Mouse (Mus musculus): Measurements from ENCODE around the gene Swap70.

The Swap70 gene

DNA sequence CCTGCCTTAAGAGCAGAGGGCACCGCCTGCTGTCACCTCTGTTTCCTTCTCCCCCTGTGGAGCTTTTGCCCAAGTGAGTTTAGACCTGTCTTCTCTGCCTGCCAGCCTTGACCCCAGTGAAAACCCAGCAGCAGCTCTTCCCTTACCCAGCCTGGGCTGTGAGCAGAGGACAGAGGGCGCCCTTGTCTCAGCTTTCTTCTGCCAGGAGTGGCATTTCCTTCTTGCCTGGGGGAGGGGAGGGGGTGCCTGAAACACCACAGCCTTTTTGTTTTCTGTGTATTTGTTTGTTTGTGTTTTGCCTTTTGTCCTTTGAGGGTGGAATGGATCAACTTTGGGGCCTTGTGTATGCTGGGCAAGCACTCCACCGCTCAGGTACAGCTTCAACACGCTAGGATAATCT lies 50.9 kb downstream of the Swap70 start:
- DNase-seq = peak in 1 of 2 experiments; percentile 31

DNA sequence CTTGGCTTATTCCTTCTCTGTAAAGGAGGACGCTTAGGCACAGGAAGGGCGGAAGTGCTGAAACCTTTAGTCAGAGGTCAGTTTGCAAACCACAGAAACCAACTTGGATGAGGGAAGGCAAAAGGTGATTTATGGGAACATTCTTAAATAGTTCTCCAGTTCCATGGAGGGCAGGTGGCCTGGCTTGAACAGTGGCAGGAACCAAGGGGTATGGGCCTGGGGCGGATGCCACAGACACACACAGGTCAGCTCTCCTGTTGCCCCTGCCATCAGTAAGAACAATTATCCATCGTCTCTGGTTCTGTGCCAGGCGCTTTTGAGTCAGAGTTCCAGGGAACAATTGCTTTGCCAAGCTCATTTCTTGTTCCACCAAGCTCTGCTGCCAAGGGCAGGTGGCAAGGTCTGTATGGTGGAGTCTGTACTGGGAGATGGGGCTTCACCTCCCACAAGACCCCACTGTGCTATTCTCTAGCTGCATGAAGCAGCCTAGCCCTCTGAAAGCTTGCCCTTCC lies 56.3 kb downstream of the Swap70 start:
- peak; percentile 70 to 75 for DNase-seq

DNA sequence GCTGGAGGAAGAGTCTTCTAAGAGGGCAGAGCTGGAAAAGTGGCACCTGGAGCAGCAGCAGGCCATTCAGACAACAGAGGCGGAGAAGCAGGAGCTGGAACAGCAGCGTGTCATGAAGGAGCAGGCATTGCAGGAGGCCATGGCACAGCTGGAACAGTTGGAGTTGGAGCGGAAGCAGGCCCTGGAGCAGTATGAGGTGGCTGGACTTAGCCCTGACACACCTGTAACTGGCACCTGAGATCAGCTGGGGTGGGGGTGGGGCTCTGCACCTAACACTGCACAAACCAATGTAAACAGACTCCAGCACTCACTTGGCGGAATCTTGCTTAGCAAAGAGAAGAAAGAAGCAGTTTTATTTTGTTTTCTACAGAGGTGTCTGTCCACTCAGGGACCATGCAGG lies 57.7 kb downstream of the Swap70 start:
- DNase-seq = no peak

DNA sequence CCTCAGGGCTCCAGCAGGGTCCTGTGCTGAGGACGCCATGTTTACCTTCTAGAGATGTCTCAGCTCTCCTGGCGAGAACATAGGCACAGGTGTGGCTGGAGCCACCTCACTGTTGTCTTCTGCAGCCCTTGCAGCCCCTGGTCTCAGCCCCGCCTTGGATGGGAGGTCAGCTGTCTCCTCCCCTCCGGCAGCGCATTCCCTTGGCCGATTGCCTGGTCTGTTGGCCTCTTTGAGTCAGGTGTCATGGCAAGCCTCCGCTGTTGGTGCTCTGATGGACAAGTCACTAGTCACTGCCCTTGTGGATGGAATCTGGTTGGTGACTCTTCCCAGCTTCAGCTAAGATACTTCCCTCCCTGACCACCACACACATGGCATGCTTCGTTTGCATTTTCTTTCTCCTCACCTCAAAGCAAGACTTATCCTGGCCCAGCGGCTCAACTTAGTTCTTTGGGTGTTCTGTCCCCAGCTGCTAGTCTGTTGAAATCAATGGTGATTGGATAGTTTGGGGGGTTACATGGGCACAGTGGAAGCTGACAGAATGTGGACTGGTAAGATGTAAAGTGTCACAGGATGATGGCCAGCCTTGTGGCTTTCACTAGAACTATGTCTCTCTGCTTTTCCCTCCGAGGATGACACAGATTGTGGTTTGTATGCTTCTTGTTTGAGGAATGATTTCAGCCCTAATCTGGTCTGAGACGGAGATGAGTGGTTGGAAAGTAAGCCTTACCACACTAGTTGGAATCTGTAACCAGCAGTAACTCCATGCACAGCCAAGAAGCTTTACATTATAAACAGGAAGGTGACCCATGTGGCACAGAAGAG lies 60.1 kb downstream of the Swap70 start:
- peak; percentile 26 to 34 for DNase-seq

DNA sequence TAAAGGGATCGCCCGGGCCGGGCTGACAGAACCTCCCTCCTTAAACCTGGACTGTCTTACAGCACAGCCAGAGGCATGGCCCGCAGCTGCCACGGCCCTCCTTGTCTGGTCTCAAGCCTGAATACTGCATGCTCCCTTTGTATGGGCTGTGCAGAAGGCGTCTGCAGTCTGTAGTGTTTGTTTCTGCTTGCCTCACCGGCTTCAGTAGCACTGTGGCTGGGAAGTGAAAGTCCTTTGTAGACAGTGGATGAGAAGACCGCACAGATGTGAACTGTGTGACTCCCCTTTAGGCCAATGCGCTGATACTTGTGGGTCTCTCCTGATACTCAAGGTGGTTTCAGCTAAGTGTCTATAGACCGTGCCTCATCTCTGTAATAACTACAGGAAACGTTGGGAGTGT lies 61.3 kb downstream of the Swap70 start:
- DNase-seq = no peak

DNA sequence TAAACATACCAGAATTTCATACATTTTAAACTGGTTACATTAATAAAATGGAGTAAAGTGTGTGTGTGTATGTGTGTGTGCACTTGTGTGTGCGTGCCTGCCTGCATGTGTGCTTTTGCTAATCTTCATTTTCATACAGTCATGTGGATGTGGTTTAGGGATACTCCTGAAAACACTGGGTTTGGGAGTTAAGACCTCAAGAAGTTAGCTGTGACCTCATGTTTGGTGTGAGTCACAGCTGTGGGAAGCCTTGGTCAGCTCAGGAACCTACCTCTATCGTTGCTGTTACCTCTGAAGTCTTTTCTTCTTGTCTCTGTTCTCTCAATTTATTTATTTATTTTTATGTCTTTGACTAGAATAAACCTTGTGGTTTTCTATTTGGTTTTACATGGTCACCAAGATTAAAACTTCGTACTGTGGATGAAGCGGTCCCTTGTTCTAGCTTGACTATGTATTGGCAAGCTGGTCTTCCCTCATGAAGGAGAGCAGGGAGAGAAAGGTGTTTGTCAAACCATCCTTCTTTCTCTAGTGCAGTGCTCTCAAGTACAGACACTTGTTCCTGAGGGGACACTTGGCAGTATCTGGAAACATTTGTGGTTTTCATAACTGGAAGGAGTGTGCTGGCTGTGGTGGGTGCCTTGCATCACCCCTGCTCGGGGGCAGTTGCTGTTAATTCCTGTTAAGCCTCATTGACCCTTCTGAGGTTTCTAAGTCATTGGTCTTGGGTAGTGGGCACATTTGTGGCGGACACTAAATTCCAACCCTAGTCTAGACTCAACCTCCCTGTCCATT lies 62.2 kb downstream of the Swap70 start:
- no peak for DNase-seq

DNA sequence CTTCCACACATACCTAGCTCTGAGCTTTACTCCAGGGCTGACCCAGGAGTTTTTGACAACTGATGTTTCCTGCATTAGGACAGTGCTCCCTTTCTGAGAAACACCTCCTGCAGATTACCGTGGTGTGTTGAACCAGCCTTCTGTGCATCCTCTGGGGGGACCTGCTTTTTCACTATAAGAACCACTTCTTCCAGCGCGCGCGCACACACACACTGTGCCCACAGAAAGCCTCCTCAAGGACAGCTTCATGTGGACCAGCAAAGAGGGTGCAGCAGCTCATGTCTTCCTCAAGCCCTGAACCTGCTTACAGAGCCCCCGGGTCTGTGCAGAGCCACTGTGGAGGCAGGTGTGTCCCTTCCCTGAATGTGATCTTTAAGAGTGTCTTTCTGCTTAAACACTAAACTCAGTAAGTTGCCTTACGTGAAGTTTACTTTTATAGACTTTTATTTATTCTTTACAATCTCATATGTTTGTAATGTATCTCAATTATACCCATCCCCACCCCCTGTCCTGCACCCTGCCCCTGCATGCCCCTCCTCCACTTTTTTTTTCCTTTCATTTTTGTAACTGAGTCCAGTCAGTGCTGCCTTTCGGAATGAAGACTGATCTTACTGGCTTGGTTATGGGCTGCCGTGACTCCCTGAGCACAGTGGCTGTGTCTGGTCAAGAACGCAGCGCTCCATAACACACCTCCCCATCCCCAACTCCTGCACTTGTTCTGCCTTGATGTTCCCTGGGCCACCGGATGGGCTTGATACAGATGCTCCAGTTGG lies 63.8 kb downstream of the Swap70 start:
- DNase-seq = no peak

DNA sequence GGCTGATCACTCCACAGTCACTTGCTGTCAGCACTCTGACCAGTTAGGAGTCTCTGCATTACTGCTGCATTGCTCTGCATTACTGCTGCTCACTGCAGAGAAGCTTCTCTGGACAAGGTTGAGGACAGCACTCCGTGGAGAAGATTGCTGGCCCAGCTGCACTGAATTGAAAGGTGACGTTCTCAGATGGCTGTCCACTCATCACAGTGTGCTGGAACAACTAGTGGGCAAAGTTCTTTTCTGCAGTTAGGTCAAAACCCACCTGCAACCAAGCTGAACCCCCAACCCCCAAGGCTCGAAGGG lies 64.3 kb downstream of the Swap70 start:
- DNase-seq = no peak

DNA sequence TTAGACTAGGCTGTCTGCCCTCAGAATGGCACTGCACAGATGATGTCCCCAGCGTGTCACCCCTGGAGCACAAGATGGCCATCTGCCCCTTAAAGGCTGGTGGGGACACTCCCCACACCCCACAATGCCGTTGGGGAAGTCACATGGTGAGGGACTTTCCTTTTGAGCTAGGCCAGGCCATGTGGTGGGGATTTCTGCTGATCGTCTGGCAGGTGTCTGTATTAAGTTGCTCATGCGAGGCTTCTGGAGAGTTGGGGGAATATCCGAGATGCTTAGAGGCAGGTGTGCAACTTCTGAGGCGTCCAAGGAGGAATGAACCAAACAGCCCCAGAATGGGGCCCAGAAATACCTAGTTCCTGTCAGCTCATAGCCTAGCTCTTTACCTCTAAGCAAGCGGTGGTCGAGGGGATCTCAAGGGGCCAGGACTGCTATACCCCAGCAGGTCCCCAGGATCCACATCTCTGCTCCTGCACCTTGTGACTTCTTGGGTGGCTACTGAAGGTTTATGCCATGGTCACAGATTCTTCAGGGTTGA lies 64.8 kb downstream of the Swap70 start:
- no peak for DNase-seq

DNA sequence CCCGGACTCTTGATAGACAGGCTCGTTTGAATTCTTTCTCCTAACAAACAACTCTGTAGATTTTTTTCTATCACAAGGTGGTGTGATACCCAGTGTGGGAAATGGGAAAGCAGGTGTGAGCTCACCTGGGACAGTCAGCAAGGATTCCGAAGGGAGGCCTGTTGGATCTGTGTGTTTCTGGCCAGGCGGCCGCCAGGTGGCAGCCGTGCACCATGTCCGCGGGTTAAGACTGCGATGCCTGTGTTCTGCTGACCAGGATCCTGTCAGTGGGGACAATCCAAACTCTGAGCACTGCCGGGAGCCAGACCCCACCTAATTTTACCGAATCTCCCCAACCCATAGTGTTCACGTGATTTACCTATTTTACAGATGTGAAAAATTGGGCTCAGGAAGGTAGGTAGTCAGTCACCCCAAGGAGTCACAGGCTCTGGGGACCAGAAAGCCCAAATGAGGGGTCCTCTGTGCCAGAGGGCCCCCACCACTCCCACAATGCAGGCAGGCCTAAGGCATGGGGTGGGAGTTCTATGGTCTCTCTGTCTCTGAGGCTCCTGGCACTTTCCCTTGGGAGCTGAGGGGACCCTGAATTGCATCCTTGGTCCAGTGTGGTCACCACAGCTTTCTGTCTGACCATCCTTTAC lies 65.4 kb downstream of the Swap70 start:
- peak; percentile 92 to 94 for DNase-seq

DNA sequence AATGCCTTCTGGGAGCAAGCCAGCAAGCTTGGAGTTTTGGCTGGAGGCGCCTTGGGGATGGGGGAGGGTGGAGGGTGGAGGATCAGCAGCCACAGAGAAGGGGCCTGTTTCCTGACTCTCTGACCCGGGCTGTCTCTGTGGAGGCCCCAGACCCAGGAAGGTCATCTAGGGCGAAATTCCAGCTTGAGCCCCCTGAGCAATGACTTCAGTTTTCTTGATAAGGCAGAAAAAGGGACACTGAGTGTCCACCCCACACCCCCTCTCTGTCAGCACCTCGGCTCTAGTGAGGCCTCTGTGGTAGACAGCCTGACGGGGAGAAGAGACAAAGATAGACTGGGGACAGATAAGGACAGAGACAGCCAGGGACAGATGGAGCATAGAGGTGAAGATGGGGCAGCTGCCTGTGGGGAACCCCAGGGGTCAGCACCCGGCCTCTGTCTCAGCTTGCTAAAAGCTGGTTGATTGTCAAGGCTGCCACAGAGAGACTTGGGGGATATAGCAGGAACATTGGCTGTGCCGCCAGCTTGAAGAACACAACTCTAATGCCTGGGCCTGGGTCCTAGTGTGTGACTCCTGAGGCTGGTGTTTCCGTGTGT lies 66.1 kb downstream of the Swap70 start:
- DNase-seq = peak; percentile 41 to 48

DNA sequence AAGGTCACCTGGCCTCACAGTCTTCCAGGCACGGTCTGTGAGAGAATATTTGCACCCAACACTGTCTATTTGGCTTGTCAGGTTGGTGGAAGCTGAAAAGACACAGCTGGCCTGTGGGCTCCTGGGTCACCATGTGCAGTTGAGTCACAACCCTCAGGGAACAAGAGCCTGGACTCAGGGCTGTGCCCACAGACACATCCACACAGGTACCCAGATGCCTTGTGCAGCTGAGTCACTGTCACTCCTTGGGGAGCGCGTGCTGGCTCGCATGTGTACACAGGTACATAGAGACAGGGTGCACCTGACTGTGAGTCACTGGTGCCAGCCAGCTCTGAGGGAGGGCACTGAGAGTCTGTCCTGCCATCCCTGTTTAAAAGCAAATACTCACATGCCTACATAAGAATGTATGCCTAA lies 66.7 kb downstream of the Swap70 start:
- DNase-seq = no peak

DNA sequence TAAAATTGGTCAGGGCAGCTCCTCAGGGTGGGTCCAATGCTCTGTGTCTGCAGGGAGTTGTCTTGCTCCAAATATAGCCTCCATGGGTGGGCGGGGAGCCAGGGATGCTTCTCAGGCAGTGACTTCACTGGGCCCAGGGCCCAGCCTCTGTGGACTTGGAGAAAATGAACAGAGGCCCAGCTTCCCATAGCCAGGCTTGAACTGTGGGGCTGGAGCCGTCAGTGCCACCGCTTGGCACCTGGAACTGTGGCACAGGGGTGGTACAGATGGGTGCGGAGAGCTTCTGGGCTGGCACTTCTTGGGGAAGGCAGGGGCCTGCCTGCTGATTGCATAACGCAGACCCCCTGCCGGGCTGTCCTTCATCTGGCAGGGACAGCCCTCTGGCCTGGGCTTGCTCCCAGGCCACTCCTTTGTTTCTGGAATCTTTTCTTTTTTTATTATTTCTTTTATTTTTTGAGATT lies 67.2 kb downstream of the Swap70 start:
- peak; percentile 85 to 89 for DNase-seq

DNA sequence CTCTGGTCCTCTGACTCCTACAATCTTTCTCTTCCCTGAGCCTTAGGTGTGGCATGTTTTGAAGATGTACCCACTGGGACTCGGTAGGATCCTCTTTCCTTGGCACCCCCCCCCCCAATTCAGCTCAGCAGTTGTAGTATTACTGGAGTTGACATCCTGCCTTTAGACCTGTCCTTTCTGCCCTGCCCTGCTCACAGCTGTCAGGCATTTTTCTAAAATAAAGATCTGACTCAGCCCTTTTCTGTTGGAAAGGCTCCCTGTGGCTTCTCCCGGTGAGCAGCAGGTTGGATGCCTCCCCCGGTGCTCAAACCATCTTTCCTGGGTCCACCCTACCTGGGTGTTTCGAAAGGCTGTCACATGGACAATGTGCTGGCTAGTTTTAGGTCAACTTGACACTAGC lies 68.1 kb downstream of the Swap70 start:
- DNase-seq = no peak

DNA sequence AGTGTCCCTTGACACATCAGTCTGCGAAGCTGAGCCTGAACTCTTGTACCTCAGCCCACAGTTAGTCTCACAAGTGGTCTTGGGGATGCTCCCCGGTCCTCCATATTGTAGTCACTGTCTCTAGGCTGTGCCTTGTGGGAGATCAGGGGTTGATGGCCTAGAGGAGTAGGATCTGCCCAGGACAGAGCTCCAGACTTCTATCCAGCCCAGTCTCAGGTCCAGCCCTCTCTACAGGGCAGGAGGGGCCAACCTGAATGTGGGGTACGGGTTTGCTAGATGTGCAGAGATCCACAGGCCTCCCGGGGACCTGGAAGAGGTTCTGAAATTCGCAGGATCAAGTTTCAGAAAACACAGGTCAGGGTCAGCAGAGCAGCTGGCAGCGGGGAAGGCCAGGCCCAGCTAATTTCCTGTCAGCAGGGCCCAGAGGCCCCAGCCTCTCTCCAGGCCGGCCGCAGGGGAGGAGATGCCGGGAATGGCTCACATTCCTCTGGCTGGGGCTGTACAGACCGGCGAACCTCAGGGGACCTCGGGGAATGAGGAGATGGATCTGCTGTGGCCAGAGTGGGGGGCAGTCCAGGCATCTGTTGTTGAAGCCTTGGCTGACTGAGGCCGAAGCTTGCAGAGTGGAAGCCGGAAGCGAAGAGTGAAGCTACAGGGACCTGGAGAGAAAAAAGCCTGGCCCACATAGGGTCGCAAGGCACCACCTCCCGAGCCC lies 75.5 kb downstream of the Swap70 start:
- DNase-seq = peak; percentile 28 to 48

DNA sequence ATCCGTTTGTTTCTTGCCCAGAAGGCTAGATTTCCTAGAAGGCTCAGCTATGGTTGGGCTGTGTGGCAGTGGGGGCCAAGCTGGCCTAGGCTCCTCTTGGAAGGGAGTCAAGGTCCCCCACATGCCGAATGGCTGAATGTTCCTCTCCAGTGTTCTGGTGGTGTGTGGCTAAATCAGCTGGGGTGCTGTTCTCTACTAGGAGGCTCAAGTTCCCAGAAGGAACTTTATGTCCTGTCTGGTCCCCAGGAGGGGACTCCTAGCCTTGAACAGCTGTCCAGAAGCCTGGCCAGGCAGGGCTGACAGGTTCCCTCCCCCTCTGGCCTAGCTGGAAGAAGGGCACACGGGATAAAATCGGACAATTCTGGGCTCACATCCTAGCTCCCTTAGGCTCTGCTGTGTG lies 76.1 kb downstream of the Swap70 start:
- DNase-seq = peak in 1 of 2 experiments; percentile 22

DNA sequence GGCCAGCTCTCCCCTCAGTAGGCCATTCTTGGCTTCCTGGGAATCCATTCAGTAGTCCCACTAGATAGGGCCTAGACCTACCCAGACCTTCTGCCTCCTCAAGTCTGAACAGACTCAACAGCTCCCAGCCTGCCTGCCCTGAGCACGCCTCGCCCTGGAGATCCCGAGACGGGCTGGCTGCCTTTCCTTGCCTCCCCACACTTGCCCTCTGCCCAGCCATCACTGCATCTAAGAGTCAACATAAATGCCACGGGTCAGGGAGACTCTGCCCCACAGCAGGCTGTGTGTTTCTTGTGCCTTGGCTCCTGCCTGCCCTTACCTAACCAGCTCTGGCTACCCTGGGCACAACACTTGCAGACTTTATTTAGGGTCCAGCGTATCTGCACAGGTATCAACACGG lies 76.6 kb downstream of the Swap70 start:
- DNase-seq = no peak

DNA sequence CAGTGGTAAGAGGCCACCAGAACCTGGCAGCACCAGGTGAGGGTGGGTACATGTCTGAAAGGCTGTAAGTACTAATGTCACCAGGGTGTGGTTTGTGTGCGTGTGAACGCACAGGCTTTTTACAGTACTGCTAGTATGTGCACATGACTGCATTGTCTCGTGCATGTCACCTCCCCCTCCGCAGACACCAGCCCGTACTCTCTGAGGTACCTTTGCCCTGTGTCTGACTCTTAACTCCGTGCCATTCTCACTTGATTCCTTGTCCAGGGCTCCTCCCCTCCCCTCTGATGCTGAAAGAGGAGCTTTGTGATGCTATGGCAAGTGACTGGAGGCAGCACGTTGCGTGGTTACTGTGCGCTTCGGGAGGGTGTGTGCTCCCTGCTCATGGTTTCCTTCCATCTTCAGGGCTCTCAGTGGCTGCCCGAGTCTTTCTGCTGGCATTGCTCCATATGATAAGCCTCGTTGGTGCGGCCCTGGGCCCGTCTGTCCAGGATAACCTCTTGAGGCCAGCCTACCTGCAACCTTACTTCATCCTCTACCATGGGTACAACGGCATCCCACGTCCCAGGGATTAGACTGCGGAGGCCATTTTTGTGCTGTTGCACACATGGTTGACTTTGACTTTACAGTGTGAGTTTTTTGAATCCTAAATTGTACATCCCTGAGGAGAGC lies 77.4 kb downstream of the Swap70 start:
- DNase-seq = no peak

DNA sequence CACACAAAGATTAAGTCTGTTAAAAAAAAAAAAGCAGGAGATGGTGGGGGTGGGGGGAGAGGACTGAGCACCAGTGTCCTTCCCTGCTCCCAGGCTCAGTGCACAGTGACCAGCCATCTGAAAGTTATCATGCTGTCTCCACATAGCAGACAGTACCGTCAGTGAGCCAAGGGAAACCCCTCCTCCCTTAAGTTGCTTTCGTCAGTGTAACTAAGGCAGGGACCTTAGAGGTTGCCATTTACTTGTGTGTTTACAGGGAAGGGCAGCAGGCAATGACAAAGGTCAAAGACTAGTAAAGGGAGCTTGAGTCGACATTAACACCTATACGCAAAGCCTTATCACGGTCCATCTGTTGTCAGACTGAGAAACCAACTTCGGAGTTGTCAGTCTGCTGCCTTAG lies 81.4 kb downstream of the Swap70 start:
- no peak for DNase-seq

DNA sequence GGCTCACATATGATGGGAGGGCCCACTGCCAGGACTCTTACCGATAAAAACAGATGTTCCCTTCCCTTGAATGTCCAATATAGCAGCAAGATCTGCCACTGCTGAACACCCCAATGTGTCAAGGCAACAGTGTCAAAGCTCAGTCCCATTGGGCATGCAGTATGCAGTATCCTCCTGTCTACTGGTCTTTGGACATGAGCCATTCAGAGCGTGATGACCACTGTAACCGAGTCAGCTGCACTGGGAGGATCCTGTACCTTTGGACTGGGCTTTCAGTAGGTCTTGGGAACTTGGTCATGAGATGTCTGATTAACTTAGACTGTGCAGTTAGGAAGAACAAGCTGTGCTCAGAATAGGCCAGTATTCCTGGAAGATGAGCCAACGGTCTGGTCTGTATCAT lies 84.0 kb downstream of the Swap70 start:
- DNase-seq = no peak

DNA sequence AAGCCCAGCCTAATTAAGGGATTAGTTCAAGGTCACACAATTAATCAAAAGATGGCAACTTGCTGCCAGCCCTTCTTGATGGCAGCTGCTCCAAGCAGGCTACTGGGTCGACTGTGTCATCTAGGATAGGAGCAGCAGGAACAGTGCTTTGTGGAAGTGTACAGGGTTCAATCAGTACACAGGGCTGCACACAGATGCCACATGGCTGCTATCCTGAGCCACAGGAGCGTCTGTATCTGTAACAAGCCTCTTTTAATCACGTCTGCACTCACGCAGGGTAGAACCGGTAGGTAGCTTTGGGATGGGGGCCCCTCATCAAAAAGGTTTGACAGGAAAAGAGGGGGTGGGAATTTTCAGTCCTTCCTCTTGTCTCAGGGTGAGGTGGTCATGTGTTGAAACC lies 84.8 kb downstream of the Swap70 start:
- DNase-seq = no peak
